Mouse (Mus musculus) forebrain, embryonic 10.5 days (tissue): ENCODE results near the gene Myl7. TPM values are rescaled to one million over a fixed set of nuclear protein-coding genes. Genes with fewer than 3 reads are reported as not detected.
A peak's percentile ranks its signal among the peaks of the same experiment; 100 is the strongest.

Source experiments
- DNase-seq: peaks from one replicate; pipeline ENCODE4 v3.0.0-alpha.2; 2017; ENCODE audit warnings: low spot score; ENCODE audit errors: extremely low spot score
- H3K27ac ChIP-seq: fragments of 300-500 bp; sonication (generic); 2 replicates; pipeline ENCODE4 v1.5.1; 2016; ENCODE audit warnings: mild to moderate bottlenecking
- H3K27me3 ChIP-seq: fragments of 300-500 bp; sonication (generic); 2 replicates; pipeline ENCODE4 v1.6.1; 2016; ENCODE audit warnings: mild to moderate bottlenecking; ENCODE audit not compliant: poor library complexity, severe bottlenecking
- H3K36me3 ChIP-seq: fragments of 300-500 bp; sonication (generic); replicated peaks from 2 replicates; pipeline ENCODE4 v1.6.1; 2016; ENCODE audit warnings: mild to moderate bottlenecking, moderate library complexity
- H3K4me1 ChIP-seq: fragments of 300-500 bp; sonication (generic); 2 replicates; pipeline ENCODE4 v1.6.1; 2016
- H3K4me3 ChIP-seq: fragments of 300-500 bp; sonication (generic); 2 replicates; pipeline ENCODE4 v1.5.1; 2016; ENCODE audit warnings: mild to moderate bottlenecking, moderate library complexity
- H3K9me3 ChIP-seq: fragments of 300-500 bp; sonication (generic); 2 replicates; pipeline ENCODE4 v1.6.1; 2016; ENCODE audit warnings: mild to moderate bottlenecking, moderate library complexity
- WGBS: fragments of 180-500 bp; shearing (Covaris S2); methylation state at CpG from one replicate; pipeline ENCODE4 v1.1.7; 2016; 5-methylcytosine and 5-hydroxymethylcytosine counted together
- polyA plus RNA-seq: library from polyadenylated mRNA; unstranded; fragments of >200 nt; fragmentation: Nextera tagmentation; extraction: Ambion mirVana; gene quantifications from 2 replicates; pipeline ENCODE4 v1.2.1, GENCODE M21; 2016

The Myl7 gene
- polyA plus RNA-seq, 1 experiment from 2014 or later: 2.6 TPM

DNA sequence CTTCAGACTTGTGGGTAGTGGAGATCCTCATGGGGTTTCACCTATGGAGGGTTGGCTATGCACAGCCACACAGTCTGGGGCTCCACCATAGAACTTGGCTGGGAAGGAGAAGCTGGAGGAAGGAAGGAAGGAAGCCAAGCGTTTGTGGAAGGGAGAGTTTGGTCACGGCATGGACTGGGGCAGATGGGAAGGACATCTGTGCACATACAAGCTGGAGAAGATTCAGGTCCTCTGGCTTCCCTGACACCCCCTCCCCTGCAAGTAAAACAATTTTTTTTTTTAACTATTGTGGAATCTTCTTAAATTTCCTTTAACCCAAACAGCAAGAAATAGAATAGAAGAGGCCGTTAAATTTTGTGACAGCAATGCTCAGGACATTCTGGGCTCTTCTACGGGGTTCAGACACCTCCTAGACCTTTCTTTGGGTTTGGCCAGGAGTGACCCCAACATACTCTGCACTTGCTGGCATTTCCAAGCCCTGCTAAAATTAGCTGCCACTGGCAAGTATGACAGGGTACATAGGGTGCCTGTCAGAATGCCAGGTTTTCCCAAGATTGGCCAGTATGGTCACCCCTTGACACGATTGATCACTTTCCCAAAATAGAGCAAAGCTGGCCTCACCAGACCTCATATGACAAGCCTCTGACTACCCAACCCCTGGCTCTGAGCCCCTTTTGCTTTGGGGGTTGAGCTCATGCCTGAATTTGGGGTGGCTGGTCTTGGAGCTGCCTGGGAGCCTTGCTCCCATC, 17.0 kb upstream of the Myl7 start:
- 87% methylated on average over 5 of the region's 5 CpGs for WGBS
- 0 out of 2 replicates have a peak, but pooled peaks cover 5% of the 10 kb centered on the region for H3K4me1 ChIP-seq
- H3K9me3 ChIP-seq: no peaks in the 10 kb centered on the region
- no peak overlapping the region for H3K27ac ChIP-seq
- H3K27me3 ChIP-seq: no peaks in the 10 kb centered on the region; the same call in 1 of the 2 replicates
- no peaks in the 10 kb centered on the region for H3K36me3 ChIP-seq
- no peak overlapping the region for H3K4me3 ChIP-seq
- no peak for DNase-seq

DNA sequence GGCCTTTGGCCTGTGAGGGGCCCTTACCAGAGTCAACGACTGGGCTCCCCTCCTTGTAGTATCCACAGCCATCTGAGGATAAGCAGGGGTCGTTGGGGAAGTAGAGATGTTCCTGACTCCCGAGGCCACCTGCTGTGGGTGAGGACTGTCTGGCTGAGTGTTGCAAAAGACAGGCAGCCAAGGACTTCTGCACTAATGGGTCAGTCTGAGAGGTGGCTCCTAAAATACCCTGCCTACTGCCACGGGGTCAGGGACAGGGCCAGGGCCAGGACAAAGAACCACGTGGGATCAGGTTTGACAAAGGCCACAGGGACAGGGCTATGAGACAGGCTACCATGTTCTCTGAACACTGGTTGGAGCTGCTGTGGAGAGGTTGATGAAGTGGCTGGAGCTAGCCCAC, 16.4 kb upstream of the Myl7 start:
- Histone ChIP-seq H3K4me1 (no peaks in the 10 kb centered on the region), H3K36me3 (no peaks in the 10 kb centered on the region), H3K9me3 (no peaks in the 10 kb centered on the region), H3K27ac (no peak overlapping the region), H3K4me3 (no peak overlapping the region), H3K27me3 (no peaks in the 10 kb centered on the region; the same call in 1 of the 2 replicates)
- 70% methylated on average over 5 of the region's 5 CpGs for WGBS
- DNase-seq: no peak

DNA sequence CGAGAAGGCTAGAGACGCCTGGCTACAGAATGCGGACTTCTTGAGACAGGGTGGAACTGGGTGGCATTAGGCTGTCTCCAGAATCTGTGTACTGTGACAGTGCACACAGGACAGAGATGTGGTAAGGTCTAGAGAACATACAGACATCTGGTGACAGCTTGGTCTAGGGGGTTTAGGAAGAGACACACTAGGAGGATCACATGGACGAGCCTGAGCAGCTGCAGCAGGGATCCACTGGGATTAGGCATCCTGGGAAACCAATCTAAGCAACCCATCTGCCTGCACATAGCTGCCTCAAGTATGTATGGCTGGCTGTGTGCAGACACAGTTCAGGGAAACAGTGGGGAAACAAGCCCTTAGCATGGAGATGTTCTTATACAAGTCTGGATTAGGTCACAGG, 15.4 kb upstream of the Myl7 start:
- Histone ChIP-seq H3K36me3 (no peaks in the 10 kb centered on the region), H3K27me3 (no peaks in the 10 kb centered on the region; the same call in 1 of the 2 replicates), H3K4me3 (no peak overlapping the region), H3K27ac (no peak overlapping the region), H3K4me1 (no peaks in the 10 kb centered on the region), H3K9me3 (no peaks in the 10 kb centered on the region)
- 81% methylated on average over 4 of the region's 4 CpGs for WGBS
- no peak for DNase-seq

DNA sequence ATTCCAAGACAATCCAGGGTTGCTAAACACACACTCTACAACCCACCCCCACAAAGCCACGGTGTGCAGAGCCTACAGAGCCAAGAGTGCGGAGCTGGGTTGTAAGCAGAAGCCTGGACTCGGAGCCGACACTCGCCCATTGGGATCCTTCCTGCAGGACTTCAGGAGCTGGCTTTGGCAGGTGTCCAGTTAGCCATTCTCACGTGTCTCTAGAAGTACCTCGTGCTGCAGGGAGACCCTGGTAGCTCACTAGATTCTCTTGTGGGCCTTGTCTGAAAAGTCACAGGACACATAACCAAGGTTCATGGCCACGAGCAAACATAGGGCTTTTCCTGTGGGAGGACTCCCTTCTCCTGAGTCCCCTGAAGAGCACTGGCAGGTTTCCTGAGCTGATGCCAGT, 14.7 kb upstream of the Myl7 start:
- no peak for DNase-seq
- no peaks in the 10 kb centered on the region for H3K36me3 ChIP-seq
- no peaks in the 10 kb centered on the region; the same call in 1 of the 2 replicates for H3K27me3 ChIP-seq
- 80% methylated on average over 8 of the region's 8 CpGs for WGBS
- no peaks in the 10 kb centered on the region for H3K4me1 ChIP-seq
- H3K27ac ChIP-seq: no peak overlapping the region
- no peaks in the 10 kb centered on the region for H3K9me3 ChIP-seq
- H3K4me3 ChIP-seq: no peak overlapping the region

DNA sequence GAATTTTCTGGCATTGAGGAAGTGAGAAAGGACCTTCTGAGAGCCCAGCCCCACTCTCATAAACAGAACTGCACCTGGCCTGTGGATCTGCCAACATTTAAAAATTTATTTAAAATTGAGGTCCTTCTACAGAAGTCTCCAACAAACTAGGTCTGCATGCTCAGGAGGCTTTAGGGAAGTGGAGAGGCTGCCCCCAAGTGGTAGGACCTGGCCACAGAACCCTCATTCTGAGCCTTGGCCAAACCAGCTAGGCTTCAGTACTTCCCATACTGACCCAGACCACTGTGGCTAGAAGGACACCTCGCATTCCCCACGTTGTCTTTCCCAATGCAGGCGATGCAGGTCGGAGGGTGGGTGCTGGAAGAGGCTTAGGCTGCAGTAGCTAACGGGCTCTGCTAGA, 14.1 kb upstream of the Myl7 start:
- H3K4me3 ChIP-seq: no peak overlapping the region
- H3K9me3 ChIP-seq: no peaks in the 10 kb centered on the region
- no peaks in the 10 kb centered on the region for H3K36me3 ChIP-seq
- H3K27ac ChIP-seq: no peak overlapping the region
- WGBS: 28% methylated on average over 5 of the region's 5 CpGs
- no peaks in the 10 kb centered on the region for H3K4me1 ChIP-seq
- H3K27me3 ChIP-seq: no peaks in the 10 kb centered on the region; the same call in 1 of the 2 replicates
- no peak for DNase-seq

GRCm38 (mm10) chr11:5908642-5909041, 10.1 kb upstream of the Myl7 start:
- Histone ChIP-seq H3K36me3 (no peaks in the 10 kb centered on the region), H3K4me3 (no peak overlapping the region), H3K4me1 (peaks cover 8% of the 10 kb centered on the region), H3K27ac (no peak overlapping the region), H3K27me3 (peaks cover under 1% of the 10 kb centered on the region), H3K9me3 (no peaks in the 10 kb centered on the region)
- DNase-seq: no peak
- 87% methylated on average over 4 of the region's 4 CpGs for WGBS

DNA sequence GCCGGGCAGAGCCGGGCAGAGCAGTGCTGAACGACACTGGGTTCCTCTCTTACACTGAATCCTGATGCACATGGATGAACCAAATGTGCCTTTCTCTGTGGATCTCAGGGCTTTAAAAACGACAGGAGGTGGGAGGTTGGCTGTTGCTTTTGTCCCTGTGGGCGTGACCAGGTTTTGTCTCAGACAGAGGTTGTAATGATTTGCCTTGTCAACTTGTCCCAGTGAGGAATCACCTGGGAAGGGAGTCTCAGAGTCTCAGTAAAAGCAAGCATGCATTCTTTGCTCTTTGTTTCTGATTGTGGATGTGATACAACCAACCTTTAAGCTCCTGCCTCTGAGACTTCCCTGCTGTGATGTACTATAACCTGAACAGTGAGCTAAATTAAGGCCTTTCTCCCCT, 8.5 kb upstream of the Myl7 start:
- H3K4me1 ChIP-seq: peaks cover 18% of the 10 kb centered on the region
- no peaks in the 10 kb centered on the region for H3K36me3 ChIP-seq
- 51% methylated on average over 5 of the region's 5 CpGs for WGBS
- H3K27ac ChIP-seq: no peak overlapping the region
- no peak overlapping the region for H3K4me3 ChIP-seq
- H3K27me3 ChIP-seq: peaks cover 16% of the 10 kb centered on the region
- no peak for DNase-seq
- no peaks in the 10 kb centered on the region for H3K9me3 ChIP-seq

- H3K36me3 ChIP-seq: no peaks in the 10 kb centered on the region
- H3K4me3 ChIP-seq: no peak overlapping the region
- H3K27ac ChIP-seq: no peak overlapping the region
- peaks cover 30% of the 10 kb centered on the region for H3K4me1 ChIP-seq
- DNase-seq: no peak
- peaks cover 28% of the 10 kb centered on the region for H3K27me3 ChIP-seq
- no peaks in the 10 kb centered on the region for H3K9me3 ChIP-seq
- WGBS: 87% methylated on average over 10 of the region's 10 CpGs
Observed at GRCm38 (mm10) chr11:5905778-5906518, 7.4 kb upstream of the Myl7 start.

GRCm38 (mm10) chr11:5904871-5905270, 6.3 kb upstream of the Myl7 start:
- no peaks in the 10 kb centered on the region for H3K9me3 ChIP-seq
- H3K4me1 ChIP-seq: peaks cover 33% of the 10 kb centered on the region
- no peaks in the 10 kb centered on the region for H3K36me3 ChIP-seq
- 91% methylated on average over 6 of the region's 6 CpGs for WGBS
- H3K27me3 ChIP-seq: peaks cover 39% of the 10 kb centered on the region
- no peak for DNase-seq
- no peak overlapping the region for H3K27ac ChIP-seq
- no peak overlapping the region for H3K4me3 ChIP-seq

DNA sequence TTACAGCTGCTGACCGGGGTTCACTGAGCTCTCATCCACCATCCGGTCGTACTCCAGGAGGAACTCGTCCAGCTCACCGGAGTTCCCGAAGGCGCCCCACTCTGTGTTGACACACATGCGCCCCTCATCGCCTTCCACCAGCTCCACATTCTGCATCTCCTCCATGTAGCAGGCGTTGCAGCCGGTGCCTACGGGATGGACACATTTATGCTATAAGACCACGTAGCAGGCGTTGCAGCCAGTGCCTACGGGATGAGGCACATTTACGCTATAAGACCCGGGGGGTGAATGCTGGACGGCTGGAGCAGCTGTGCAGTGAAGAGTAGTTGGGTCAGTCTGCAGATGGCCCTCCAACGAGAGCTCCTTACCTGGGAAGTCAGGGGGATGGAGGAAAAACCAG, 5.8 kb upstream of the Myl7 start:
- no peak for DNase-seq
- H3K27me3 ChIP-seq: peaks cover 44% of the 10 kb centered on the region

GRCm38 (mm10) chr11:5903844-5904243, 5.3 kb upstream of the Myl7 start:
- 92% methylated on average over 2 of the region's 2 CpGs for WGBS
- no peak overlapping the region for H3K4me3 ChIP-seq
- no peaks in the 10 kb centered on the region for H3K36me3 ChIP-seq
- peaks cover 49% of the 10 kb centered on the region for H3K27me3 ChIP-seq
- peaks cover 33% of the 10 kb centered on the region for H3K4me1 ChIP-seq
- H3K27ac ChIP-seq: no peak overlapping the region
- H3K9me3 ChIP-seq: no peaks in the 10 kb centered on the region
- no peak for DNase-seq

More for the DNA sequence above, 5.8 kb upstream of the Myl7 start:
- H3K9me3 ChIP-seq: no peaks in the 10 kb centered on the region
- H3K36me3 ChIP-seq: no peaks in the 10 kb centered on the region
- H3K4me1 ChIP-seq: peaks cover 33% of the 10 kb centered on the region
- no peak overlapping the region for H3K27ac ChIP-seq
- 90% methylated on average over 19 of the region's 19 CpGs for WGBS
- H3K4me3 ChIP-seq: no peak overlapping the region

- no peak for DNase-seq
- Histone ChIP-seq H3K27ac (peak overlapping the region; percentile 86), H3K27me3 (peaks cover 63% of the 10 kb centered on the region), H3K4me1 (peaks cover 45% of the 10 kb centered on the region), H3K9me3 (no peaks in the 10 kb centered on the region), H3K36me3 (no peaks in the 10 kb centered on the region), H3K4me3 (peak overlapping the region; percentile 55)
- WGBS: 4% methylated on average over 6 of the region's 6 CpGs
Observed at GRCm38 (mm10) chr11:5902390-5902789, 3.8 kb upstream of the Myl7 start.

- peak; percentile 74 for DNase-seq
- H3K9me3 ChIP-seq: no peaks in the 10 kb centered on the region
- peaks cover 68% of the 10 kb centered on the region for H3K27me3 ChIP-seq
- peak overlapping the region; percentile 55 for H3K4me3 ChIP-seq
- peaks cover 46% of the 10 kb centered on the region for H3K4me1 ChIP-seq
- H3K36me3 ChIP-seq: no peaks in the 10 kb centered on the region
- WGBS: under 1% methylated on average over 32 of the region's 32 CpGs
- peak overlapping the region; percentile 86 for H3K27ac ChIP-seq
Observed at GRCm38 (mm10) chr11:5901950-5902349, 3.4 kb upstream of the Myl7 start.
